In genomic region chr14:110663231-110663630, GRCm38 (mm10) we compare ENCODE assay signal across 24 mouse cellular contexts.
"Had no signal": no experiment of that assay in that cellular context is flagged by ENCODE, and none has a peak within 500 bp of the region (broad histone marks: within the 10 kb centered on the region; RNA-seq: fewer than 3 reads in every experiment).

No protein-coding gene starts in this region.

- H3K4me3 ChIP-seq: gastrocnemius, adult 2 months; heart, embryonic 10.5 days; heart, embryonic 12.5 days; hindbrain, embryonic 10.5 days; hindbrain, embryonic 12.5 days; intestine, embryonic 15.5 days; layer of hippocampus, adult 2 months; left cerebral cortex, adult 2 months; limb, embryonic 13.5 days had no signal

- H3K36me3 ChIP-seq: heart, embryonic 10.5 days; heart, embryonic 12.5 days; hindbrain, embryonic 10.5 days; hindbrain, embryonic 12.5 days; intestine, embryonic 15.5 days; limb, embryonic 13.5 days had no signal

- H3K27me3 ChIP-seq: heart, embryonic 12.5 days; hindbrain, embryonic 12.5 days; intestine, embryonic 15.5 days; limb, embryonic 13.5 days had no signal

- H3K4me2 ChIP-seq: heart, embryonic 12.5 days; hindbrain, embryonic 12.5 days; hindbrain, embryonic 14.5 days; intestine, embryonic 15.5 days; limb, embryonic 13.5 days had no signal

- H3K27ac ChIP-seq: gastrocnemius, adult 2 months; heart, embryonic 10.5 days; hindbrain, embryonic 10.5 days; hindbrain, embryonic 12.5 days; hindbrain, embryonic 14.5 days; intestine, embryonic 15.5 days; layer of hippocampus, adult 2 months; left cerebral cortex, adult 2 months; limb, embryonic 13.5 days had no signal

- ATAC-seq: hindbrain, embryonic 16.5 days; inflammation-experienced regulatory T-cells, adult 6 months; intestine, embryonic 15.5 days; intestine, postnatal 0 days had no signal

- DNase-seq: gastrocnemius, adult 2 months; gastrocnemius, postnatal 10 days; gastrocnemius, postnatal 25 days; heart, adult 18-20 months; heart, postnatal 10 days; heart, postnatal 4 days; kidney, adult 18-20 months; kidney, adult 8-10 months; kidney, postnatal 10 days; kidney, postnatal 25 days; kidney, postnatal 4 days; liver had no signal

- H3K9me3 ChIP-seq: heart, embryonic 10.5 days; heart, embryonic 12.5 days; hindbrain, embryonic 10.5 days; hindbrain, embryonic 12.5 days; intestine, embryonic 15.5 days; limb, embryonic 13.5 days had no signal

- H3K9ac ChIP-seq: heart, embryonic 12.5 days; hindbrain, embryonic 12.5 days; hindbrain, embryonic 14.5 days; intestine, embryonic 15.5 days; limb, embryonic 13.5 days had no signal

- H3K4me1 ChIP-seq: heart, embryonic 10.5 days; heart, embryonic 12.5 days; hindbrain, embryonic 10.5 days; hindbrain, embryonic 12.5 days; intestine, embryonic 15.5 days; limb, embryonic 13.5 days had no signal
